Mouse (Mus musculus) spleen, postnatal 14 days (tissue): ENCODE results near the gene Sec61a2.
A peak's percentile ranks its signal among the peaks of the same experiment; 100 is the strongest.

ENCODE experiments used
- DNase-seq, 2 experiments: peaks; one replicate each; pipeline ENCODE4 v3.0.0; 2021 to 2022; ENCODE audit warnings: low spot score in 2 of 2

Gene Sec61a2

GRCm38 (mm10) chr2:5888865-5889264, 6.4 kb downstream of the Sec61a2 start:
- no peak for DNase-seq

GRCm38 (mm10) chr2:5877446-5877845, 17.8 kb downstream of the Sec61a2 start:
- DNase-seq: no peak

GRCm38 (mm10) chr2:5869746-5870145, 25.5 kb downstream of the Sec61a2 start:
- DNase-seq: no peak

GRCm38 (mm10) chr2:5867681-5868080, 27.6 kb downstream of the Sec61a2 start:
- DNase-seq: no peak

GRCm38 (mm10) chr2:5862834-5863233, 32.4 kb downstream of the Sec61a2 start, which contains the start of gene Gm13199:
TSS of gene Gm13199 (minus strand) at chr2:5862934.
- no peak for DNase-seq

- no peak for DNase-seq
Measured at GRCm38 (mm10) chr2:5851866-5852265, 43.4 kb downstream of the Sec61a2 start.

- no peak for DNase-seq
Measured at GRCm38 (mm10) chr2:5851116-5851515, 44.1 kb downstream of the Sec61a2 start.

- DNase-seq: no peak
Measured at GRCm38 (mm10) chr2:5845826-5846225, 49.4 kb downstream of the Sec61a2 start.

- DNase-seq: peak; percentile 63 to 79
Measured at GRCm38 (mm10) chr2:5844873-5845631, 50.2 kb downstream of the Sec61a2 start, which contains the start of the genes Nudt5 and Cdc123. TSS of gene Nudt5 (plus strand) at chr2:5845019. TSS of gene Cdc123 (minus strand) at chr2:5845164.

GRCm38 (mm10) chr2:5844181-5844872, 50.9 kb downstream of the Sec61a2 start:
- no peak for DNase-seq

- DNase-seq: no peak
Measured at GRCm38 (mm10) chr2:5840815-5841214, 54.4 kb downstream of the Sec61a2 start.

- DNase-seq: no peak
Measured at GRCm38 (mm10) chr2:5825265-5825913, 69.8 kb downstream of the Sec61a2 start.

- DNase-seq: no peak
Measured at GRCm38 (mm10) chr2:5824685-5825084, 70.5 kb downstream of the Sec61a2 start.

- no peak for DNase-seq
Measured at GRCm38 (mm10) chr2:5824213-5824612, 71.0 kb downstream of the Sec61a2 start.

- no peak for DNase-seq
Measured at GRCm38 (mm10) chr2:5822449-5822848, 72.8 kb downstream of the Sec61a2 start.

- no peak for DNase-seq
Measured at GRCm38 (mm10) chr2:5821264-5821663, 74.0 kb downstream of the Sec61a2 start.
